Mouse (Mus musculus): ENCODE results near the gene Hnrnpa2b1. TPM values are rescaled to one million over a fixed set of nuclear protein-coding genes. Genes with fewer than 3 reads are reported as not detected.
A peak's percentile ranks its signal among the peaks of the same experiment; 100 is the strongest.

Gene Hnrnpa2b1
- polyA plus RNA-seq, 1 experiment from 2014 or later = 1,808 TPM

GRCm38 (mm10) chr6:51479136-51479731 is 9.5 kb upstream of the Hnrnpa2b1 start:
- peaks cover 28% of the 10 kb centered on the region for H3K36me3 ChIP-seq (ENCODE audit: control insufficient read depth, insufficient read depth, low read length)
- no peaks in the 10 kb centered on the region for H3K27me3 ChIP-seq (ENCODE audit: control insufficient read depth, insufficient read depth, low read length)
- ATAC-seq (replicated peaks; ENCODE audit: low FRiP score) (no peak), DNase-seq (ENCODE audit: low spot score) (no peak)
- H3K4me1 ChIP-seq (replicated peaks; ENCODE audit: control insufficient read depth, insufficient read depth, low read length) = no peaks in the 10 kb centered on the region
- H3K9ac ChIP-seq (ENCODE audit: low read length) = no peak overlapping the region
- WGBS = 95% methylated on average over 4 of the region's 4 CpGs
- H3K9me3 ChIP-seq (ENCODE audit: control insufficient read depth, low read length) = no peaks in the 10 kb centered on the region
- H3K27ac ChIP-seq (ENCODE audit: low read depth, low read length) = no peak overlapping the region
- H3K4me2 ChIP-seq (ENCODE audit: low read depth, low read length, severe bottlenecking) = no peak overlapping the region
- H3K4me3 ChIP-seq (ENCODE audit: low read depth, low read length) = no peak overlapping the region

GRCm38 (mm10) chr6:51472213-51472612 is 2.5 kb upstream of the Hnrnpa2b1 start:
- WGBS = 52% methylated on average over 4 of the region's 4 CpGs
- H3K4me2 ChIP-seq (ENCODE audit: low read depth, low read length, severe bottlenecking) = peak overlapping the region; percentile 72
- peak overlapping the region; percentile 61 for H3K9ac ChIP-seq (ENCODE audit: low read length)
- H3K4me1 ChIP-seq (replicated peaks; ENCODE audit: control insufficient read depth, insufficient read depth, low read length) = peaks cover 4% of the 10 kb centered on the region; the same call in 1 of the 2 replicates
- H3K9me3 ChIP-seq (ENCODE audit: control insufficient read depth, low read length) = no peaks in the 10 kb centered on the region
- no peaks in the 10 kb centered on the region for H3K27me3 ChIP-seq (ENCODE audit: control insufficient read depth, insufficient read depth, low read length)
- H3K27ac ChIP-seq (ENCODE audit: low read depth, low read length) = no peak overlapping the region
- H3K36me3 ChIP-seq (ENCODE audit: control insufficient read depth, insufficient read depth, low read length) = peaks cover 3% of the 10 kb centered on the region
- H3K4me3 ChIP-seq (ENCODE audit: low read depth, low read length) = peak overlapping the region; percentile 96
- ATAC-seq (replicated peaks; ENCODE audit: low FRiP score) (no peak), DNase-seq (ENCODE audit: low spot score) (no peak)

DNA sequence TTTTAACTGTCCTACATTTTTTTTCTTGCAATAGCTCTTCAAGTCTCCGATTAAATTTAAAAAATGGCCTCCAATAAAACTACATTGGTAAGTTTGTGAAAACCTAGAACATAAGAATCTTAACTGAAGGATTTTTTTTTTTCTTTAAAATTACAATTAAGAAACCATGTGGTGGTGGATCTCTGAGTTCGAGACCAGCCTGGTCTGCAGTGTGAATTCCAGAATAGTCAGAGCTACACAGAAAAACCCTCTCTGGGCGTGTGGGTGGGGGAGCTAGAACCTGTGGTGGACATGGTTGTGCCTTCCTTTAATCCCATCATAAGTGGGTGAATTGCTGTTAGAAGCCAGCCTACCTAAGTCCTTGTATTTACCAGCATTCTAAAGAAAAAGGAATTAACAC is 2.1 kb upstream of the Hnrnpa2b1 start:
- H3K27ac ChIP-seq (ENCODE audit: low read depth, low read length) = no peak overlapping the region
- peak overlapping the region; percentile 96 for H3K4me3 ChIP-seq (ENCODE audit: low read depth, low read length)
- peak overlapping the region; percentile 61 for H3K9ac ChIP-seq (ENCODE audit: low read length)
- no peaks in the 10 kb centered on the region for H3K27me3 ChIP-seq (ENCODE audit: control insufficient read depth, insufficient read depth, low read length)
- no peaks in the 10 kb centered on the region for H3K9me3 ChIP-seq (ENCODE audit: control insufficient read depth, low read length)
- no peak for DNase-seq (ENCODE audit: low spot score)
- H3K36me3 ChIP-seq (ENCODE audit: control insufficient read depth, insufficient read depth, low read length) = peaks cover 3% of the 10 kb centered on the region
- peaks cover 4% of the 10 kb centered on the region; the same call in 1 of the 2 replicates for H3K4me1 ChIP-seq (replicated peaks; ENCODE audit: control insufficient read depth, insufficient read depth, low read length)
- peak overlapping the region; percentile 72 for H3K4me2 ChIP-seq (ENCODE audit: low read depth, low read length, severe bottlenecking)
- ATAC-seq (replicated peaks; ENCODE audit: low FRiP score) = no peak
- 18% methylated on average over 3 of the region's 3 CpGs for WGBS

DNA sequence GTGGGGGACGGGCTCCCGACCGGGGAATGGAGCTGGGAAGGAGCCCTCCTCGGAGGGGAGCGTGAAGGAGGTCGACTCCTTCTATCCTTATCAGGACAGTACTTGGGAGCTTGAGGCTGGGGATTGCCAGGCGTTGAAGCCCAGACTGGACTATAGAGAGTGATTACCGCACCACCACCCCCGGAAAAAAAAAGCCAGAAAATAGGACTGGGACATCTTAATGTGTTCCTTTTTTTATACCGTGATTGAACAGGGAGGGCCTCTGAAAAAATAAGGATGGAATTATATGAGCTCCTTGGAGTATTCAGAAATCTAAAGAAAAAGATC is 1.4 kb upstream of the Hnrnpa2b1 start:
- Histone ChIP-seq H3K9ac (ENCODE audit: low read length) (peak overlapping the region; percentile 100), H3K4me2 (ENCODE audit: low read depth, low read length, severe bottlenecking) (peak overlapping the region; percentile 48; the same call in 1 of the 2 replicates), H3K36me3 (ENCODE audit: control insufficient read depth, insufficient read depth, low read length) (peaks cover 7% of the 10 kb centered on the region), H3K9me3 (ENCODE audit: control insufficient read depth, low read length) (no peaks in the 10 kb centered on the region), H3K27me3 (ENCODE audit: control insufficient read depth, insufficient read depth, low read length) (no peaks in the 10 kb centered on the region), H3K27ac (ENCODE audit: low read depth, low read length) (peak overlapping the region; percentile 100), H3K4me3 (ENCODE audit: low read depth, low read length) (peak overlapping the region; percentile 96), H3K4me1 (replicated peaks; ENCODE audit: control insufficient read depth, insufficient read depth, low read length) (peaks cover 4% of the 10 kb centered on the region; the same call in 1 of the 2 replicates)
- DNase-seq (ENCODE audit: low spot score) = no peak
- 0% methylated on average over 10 of the region's 10 CpGs for WGBS
- ATAC-seq (replicated peaks; ENCODE audit: low FRiP score) = no peak

- DNase-seq (ENCODE audit: low spot score) = peak; percentile 96
- peak; percentile 79 for ATAC-seq (replicated peaks; ENCODE audit: low FRiP score)
- H3K9me3 ChIP-seq (ENCODE audit: control insufficient read depth, low read length) = no peaks in the 10 kb centered on the region
- H3K9ac ChIP-seq (ENCODE audit: low read length) = peak within 1 kb of the TSS; percentile 100
- H3K4me2 ChIP-seq (ENCODE audit: low read depth, low read length, severe bottlenecking) = peak within 1 kb of the TSS; percentile 48
- no peaks in the 10 kb centered on the region for H3K27me3 ChIP-seq (ENCODE audit: control insufficient read depth, insufficient read depth, low read length)
- peak within 1 kb of the TSS; percentile 96 for H3K4me3 ChIP-seq (ENCODE audit: low read depth, low read length)
- under 1% methylated on average over 75 of the region's 99 CpGs for WGBS
- peaks cover 7% of the 10 kb centered on the region; the same call in 1 of the 2 replicates for H3K4me1 ChIP-seq (replicated peaks; ENCODE audit: control insufficient read depth, insufficient read depth, low read length)
- H3K27ac ChIP-seq (ENCODE audit: low read depth, low read length) = peak within 1 kb of the TSS; percentile 100
- H3K36me3 ChIP-seq (ENCODE audit: control insufficient read depth, insufficient read depth, low read length) = peaks cover 10% of the 10 kb centered on the region
Observed at GRCm38 (mm10) chr6:51470311-51471178, 851 bp upstream of the Hnrnpa2b1 start, which contains the start of gene Cbx3. Gene Cbx3 (plus strand): TSS chr6:51470360.

DNA sequence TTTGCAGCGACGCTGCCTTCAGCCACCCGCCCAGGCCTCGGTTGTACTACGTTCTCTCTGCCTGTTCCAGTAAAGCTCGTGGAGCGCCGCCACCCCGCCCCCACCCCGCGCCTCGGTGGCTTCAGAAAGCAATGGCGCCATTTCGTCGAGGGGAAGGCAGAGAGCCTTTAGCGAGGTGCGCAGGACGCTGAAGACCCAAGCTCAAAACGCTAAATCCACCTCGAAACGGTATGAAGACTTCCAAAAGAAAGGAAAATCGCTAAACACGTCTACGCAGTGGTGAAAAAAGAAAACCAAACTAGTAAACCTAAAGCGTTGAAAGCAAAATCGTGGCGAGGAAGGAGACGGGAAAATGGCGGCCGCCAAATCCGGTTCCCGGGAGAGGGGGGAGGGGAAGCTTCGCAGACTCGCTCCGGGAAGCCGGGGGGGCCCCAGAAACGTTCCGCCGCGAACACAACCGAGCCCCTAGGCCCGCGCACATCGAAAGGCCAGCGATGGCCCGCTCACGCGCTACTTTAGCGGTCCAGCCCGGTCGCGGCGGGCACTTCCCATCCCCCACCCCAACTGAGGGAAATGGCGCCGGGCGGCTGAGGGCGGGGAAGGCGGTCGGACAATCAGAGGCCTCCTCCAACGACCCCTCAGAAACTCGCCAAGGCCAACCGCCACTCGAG is 668 bp downstream of the Hnrnpa2b1 start:
- peaks cover 7% of the 10 kb centered on the region; the same call in 1 of the 2 replicates for H3K4me1 ChIP-seq (replicated peaks; ENCODE audit: control insufficient read depth, insufficient read depth, low read length)
- H3K36me3 ChIP-seq (ENCODE audit: control insufficient read depth, insufficient read depth, low read length) = peaks cover 14% of the 10 kb centered on the region
- WGBS = under 1% methylated on average over 58 of the region's 63 CpGs

GRCm38 (mm10) chr6:51467649-51468048 is 2.0 kb downstream of the Hnrnpa2b1 start:
- Histone ChIP-seq H3K27me3 (ENCODE audit: control insufficient read depth, insufficient read depth, low read length) (no peaks in the 10 kb centered on the region), H3K27ac (ENCODE audit: low read depth, low read length) (no peak overlapping the region), H3K36me3 (ENCODE audit: control insufficient read depth, insufficient read depth, low read length) (peaks cover 22% of the 10 kb centered on the region), H3K4me3 (ENCODE audit: low read depth, low read length) (peak overlapping the region; percentile 96), H3K4me1 (replicated peaks; ENCODE audit: control insufficient read depth, insufficient read depth, low read length) (peaks cover 5% of the 10 kb centered on the region; the same call in 1 of the 2 replicates), H3K4me2 (ENCODE audit: low read depth, low read length, severe bottlenecking) (peak overlapping the region; percentile 59), H3K9me3 (ENCODE audit: control insufficient read depth, low read length) (no peaks in the 10 kb centered on the region), H3K9ac (ENCODE audit: low read length) (peak overlapping the region; percentile 55; the same call in 1 of the 2 replicates)
- no peak for ATAC-seq (replicated peaks; ENCODE audit: low FRiP score)
- DNase-seq (ENCODE audit: low spot score) = no peak
- 5% methylated on average over 2 of the region's 2 CpGs for WGBS

More for the DNA sequence above, 668 bp downstream of the Hnrnpa2b1 start:
- ATAC-seq (replicated peaks; ENCODE audit: low FRiP score) (peak; percentile 25), DNase-seq (ENCODE audit: low spot score) (peak; percentile 90)
- Histone ChIP-seq H3K4me3 (ENCODE audit: low read depth, low read length) (peak overlapping the region; percentile 96), H3K9ac (ENCODE audit: low read length) (peak overlapping the region; percentile 100), H3K9me3 (ENCODE audit: control insufficient read depth, low read length) (no peaks in the 10 kb centered on the region), H3K27ac (ENCODE audit: low read depth, low read length) (peak overlapping the region; percentile 100), H3K4me2 (ENCODE audit: low read depth, low read length, severe bottlenecking) (peak overlapping the region; percentile 48), H3K27me3 (ENCODE audit: control insufficient read depth, insufficient read depth, low read length) (no peaks in the 10 kb centered on the region)

DNA sequence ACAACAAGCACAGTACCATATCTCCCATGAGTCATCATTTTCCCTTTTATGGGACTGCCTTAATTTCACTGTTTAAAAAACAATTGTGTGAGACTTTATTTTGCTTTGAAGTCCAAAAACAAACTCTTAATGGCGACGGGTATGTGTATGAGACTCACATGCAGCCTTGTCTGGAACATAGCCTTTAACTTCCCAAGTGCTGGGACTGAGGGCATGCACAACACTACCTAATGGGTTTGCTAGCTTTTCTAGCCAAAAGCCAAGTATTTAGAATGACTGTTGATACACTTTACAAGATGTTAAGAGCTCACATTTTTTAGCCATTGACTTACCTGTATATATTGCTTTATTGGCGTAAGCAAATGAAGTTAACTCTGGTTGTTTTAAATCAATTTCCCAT is 9.3 kb downstream of the Hnrnpa2b1 start:
- H3K9ac ChIP-seq (ENCODE audit: low read length) = no peak overlapping the region
- no peaks in the 10 kb centered on the region for H3K4me1 ChIP-seq (replicated peaks; ENCODE audit: control insufficient read depth, insufficient read depth, low read length)
- H3K27ac ChIP-seq (ENCODE audit: low read depth, low read length) = no peak overlapping the region
- no peak overlapping the region for H3K4me3 ChIP-seq (ENCODE audit: low read depth, low read length)
- no peak overlapping the region for H3K4me2 ChIP-seq (ENCODE audit: low read depth, low read length, severe bottlenecking)
- 86% methylated on average over 3 of the region's 3 CpGs for WGBS
- no peaks in the 10 kb centered on the region for H3K27me3 ChIP-seq (ENCODE audit: control insufficient read depth, insufficient read depth, low read length)
- no peaks in the 10 kb centered on the region for H3K9me3 ChIP-seq (ENCODE audit: control insufficient read depth, low read length)
- ATAC-seq (replicated peaks; ENCODE audit: low FRiP score) = no peak
- peaks cover 27% of the 10 kb centered on the region for H3K36me3 ChIP-seq (ENCODE audit: control insufficient read depth, insufficient read depth, low read length)
- DNase-seq (ENCODE audit: low spot score) = no peak

Data from forebrain, embryonic 11.5 days (tissue).